Mouse (Mus musculus): Measurements from ENCODE around the gene Tapbpl. TPM values are rescaled to one million over a fixed set of nuclear protein-coding genes. Genes with fewer than 3 reads are reported as not detected.

The Tapbpl gene
- 11.3 and 16.8 TPM in 2 replicates for polyA plus RNA-seq (2012; rRNA removed)

DNA sequence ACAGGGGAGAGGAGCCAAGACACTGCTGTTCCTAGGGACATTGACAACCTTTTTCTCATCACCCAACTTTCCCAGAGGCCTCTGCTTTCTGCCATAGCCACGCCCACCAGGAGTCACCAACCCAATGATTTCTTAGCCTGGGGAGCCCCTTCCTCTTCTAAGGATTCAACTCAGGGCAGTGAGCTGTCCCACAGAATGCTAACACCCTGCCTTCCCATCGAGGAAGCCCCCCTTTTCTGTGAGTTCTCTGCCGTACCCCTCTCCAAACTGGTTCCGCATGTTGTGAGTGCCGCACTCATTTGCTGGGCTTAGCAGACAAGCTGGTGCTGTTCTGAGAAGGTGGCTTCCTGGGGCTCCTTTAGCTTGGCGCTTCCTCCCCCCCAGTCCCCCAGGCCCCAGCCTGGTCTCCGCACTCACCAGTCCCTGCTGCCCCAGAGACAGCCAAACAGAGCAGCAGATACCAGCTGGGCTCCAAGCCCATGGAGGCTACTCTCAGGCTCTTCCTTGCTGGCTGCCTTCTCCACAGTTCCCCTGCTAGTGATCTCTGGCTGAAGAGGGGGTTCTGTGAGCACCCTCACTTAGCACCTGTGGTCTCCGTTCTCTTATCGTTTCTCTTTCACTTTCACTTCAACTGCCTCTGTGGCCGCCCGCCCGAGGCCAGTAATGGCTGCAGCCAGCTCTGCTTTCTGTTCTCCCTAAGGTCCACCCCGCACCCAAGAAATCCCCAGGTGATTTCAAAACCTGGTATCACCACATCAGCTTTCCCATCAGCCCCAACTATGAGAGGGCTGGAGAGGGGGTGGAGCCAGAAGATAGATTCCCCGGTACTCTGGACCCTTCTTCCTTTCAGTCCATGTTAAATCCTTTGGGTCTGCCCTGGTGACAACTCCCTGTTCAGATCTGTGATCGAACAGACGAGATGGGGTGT lies at the start of gene Tapbpl:
Tapbpl (minus strand) TSS at position 744 of the 928 bp plus-strand sequence.

DNA sequence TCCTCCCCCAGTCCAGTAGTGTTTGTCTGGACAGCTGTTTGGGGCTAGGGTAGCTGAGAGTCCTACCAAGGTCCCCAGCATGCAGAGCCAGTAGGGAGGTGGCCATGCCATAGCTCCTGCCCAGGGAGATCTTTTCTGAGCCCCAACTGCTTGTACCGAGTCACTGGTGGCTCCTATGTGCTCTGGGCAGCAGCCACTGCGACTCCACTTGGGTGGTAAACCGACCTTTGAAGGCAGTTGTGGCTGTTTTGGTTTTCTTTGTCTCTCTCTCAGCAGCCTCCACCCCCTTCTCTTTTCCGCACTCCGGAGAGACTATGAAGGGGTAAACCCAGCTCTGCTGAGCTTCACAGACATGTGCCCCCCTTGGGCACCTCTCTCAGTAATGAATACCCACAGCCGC lies 5.1 kb upstream of the Tapbpl start, which contains the start of gene Cd27:
Cd27 (minus strand) TSS at position 229 of the 400 bp plus-strand sequence.

DNA sequence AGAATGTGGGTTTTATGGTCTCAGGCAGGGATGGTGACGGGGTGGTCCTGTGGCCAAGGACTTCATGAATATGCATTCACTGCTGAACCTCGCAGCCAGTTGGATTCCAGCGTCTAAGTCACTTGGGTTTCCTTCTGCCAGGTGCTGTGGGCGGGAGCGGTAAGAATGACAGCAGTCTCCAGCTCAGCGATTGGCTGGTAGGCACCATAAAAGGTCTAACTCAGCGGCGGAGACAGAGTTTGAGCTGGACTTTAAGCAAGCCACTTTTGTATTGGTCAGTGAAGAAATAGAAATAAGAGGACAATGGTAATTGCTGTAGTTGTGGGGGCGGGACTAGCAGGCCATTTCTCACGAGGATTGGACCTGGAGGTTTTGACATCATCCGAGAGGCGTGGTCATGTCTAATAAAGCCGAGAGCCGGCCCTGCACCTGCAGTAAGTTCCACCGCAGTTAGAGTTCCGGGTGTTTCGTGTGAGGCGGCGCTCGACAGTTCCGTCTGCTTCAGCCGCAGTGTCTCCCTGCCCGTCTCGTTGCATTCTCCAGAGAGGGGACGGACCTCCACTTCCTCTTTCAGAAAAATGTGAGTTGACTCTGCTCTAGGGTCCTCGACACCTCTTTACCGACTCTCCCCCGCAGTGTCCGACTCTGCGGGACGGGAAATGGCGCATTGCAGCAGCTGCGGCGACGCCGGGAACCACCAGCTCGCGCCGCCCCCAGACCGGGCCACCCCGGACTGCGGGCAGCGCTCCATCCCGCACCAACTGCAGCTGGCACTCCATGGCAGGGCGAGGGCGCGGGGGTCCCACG lies 16.3 kb downstream of the Tapbpl start, which contains the start of gene Vamp1:
Vamp1 (plus strand) TSS at position 404 of the 807 bp plus-strand sequence.

DNA sequence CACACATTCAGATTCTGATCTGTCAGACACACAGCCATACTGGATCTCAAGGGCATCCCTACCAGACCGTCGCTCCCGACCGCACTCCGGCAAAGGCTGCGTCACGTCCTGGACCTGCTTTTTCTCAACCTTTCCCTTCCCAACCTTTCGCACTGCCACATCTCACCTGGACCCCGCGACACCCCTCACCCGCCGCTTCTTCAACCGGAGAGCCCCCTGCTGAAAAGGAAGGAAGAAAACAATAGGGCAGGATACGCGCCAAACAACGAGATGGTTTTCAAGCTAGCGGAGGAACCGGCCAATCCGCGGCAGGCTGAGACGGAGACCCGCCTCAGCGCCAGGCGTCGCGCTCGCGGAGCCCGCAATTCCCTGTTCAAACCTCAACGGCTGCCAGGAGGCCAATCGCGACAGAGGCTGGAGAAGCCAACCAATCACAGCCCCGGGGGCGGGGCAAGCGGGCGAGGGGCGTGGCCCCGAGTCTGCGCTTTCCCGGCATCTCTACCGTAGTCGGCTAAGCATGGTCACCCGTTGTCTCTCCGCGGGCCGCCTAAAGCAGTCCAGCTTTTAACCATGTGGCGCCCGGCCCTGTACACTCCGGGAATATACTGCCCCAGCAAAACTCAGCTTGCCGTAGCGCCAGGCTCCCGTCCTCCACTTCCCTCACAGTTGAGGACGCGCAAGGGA lies 40.2 kb downstream of the Tapbpl start, which contains the start of the genes Ncapd2 and Mrpl51:
Ncapd2 (minus strand) TSS at position 370 of the 684 bp plus-strand sequence.
Mrpl51 (plus strand) TSS at position 470 of the 684 bp plus-strand sequence.

Other genes starting within 250 kb of the Tapbpl start
- 5.2 and 10.1 TPM in 2 replicates for gene Pianp, start 235.2 kb downstream of the Tapbpl start, polyA plus RNA-seq (2012; rRNA removed)
- gene Zfp384, start 222.7 kb downstream of the Tapbpl start, polyA plus RNA-seq (2012; rRNA removed): 70.1 and 85.2 TPM in 2 replicates
- 48.6 and 50.5 TPM in 2 replicates for gene Ing4, start 192.1 kb downstream of the Tapbpl start, polyA plus RNA-seq (2012; rRNA removed)
- 18.8 and 27.3 TPM in 2 replicates for gene Acrbp, start 182.2 kb downstream of the Tapbpl start, polyA plus RNA-seq (2012; rRNA removed)
- gene Lpar5, start 163.9 kb downstream of the Tapbpl start, polyA plus RNA-seq (2012; rRNA removed): 5.5 and 5.9 TPM in 2 replicates
- gene Chd4, start 135.9 kb downstream of the Tapbpl start, polyA plus RNA-seq (2012; rRNA removed): 118 and 161 TPM in 2 replicates
- 20.9 and 24.3 TPM in 2 replicates for gene Nop2, start 100.0 kb downstream of the Tapbpl start, polyA plus RNA-seq (2012; rRNA removed)
- 52.0 and 67.4 TPM in 2 replicates for gene Iffo1, start 86.6 kb downstream of the Tapbpl start, polyA plus RNA-seq (2012; rRNA removed)
- 2,908 and 2,970 TPM in 2 replicates for gene Gapdh, start 65.4 kb downstream of the Tapbpl start, polyA plus RNA-seq (2012; rRNA removed)
- gene Ncapd2, start 40.2 kb downstream of the Tapbpl start, polyA plus RNA-seq (2012; rRNA removed): 65.1 and 85.6 TPM in 2 replicates
- gene Mrpl51, start 40.1 kb downstream of the Tapbpl start, polyA plus RNA-seq (2012; rRNA removed): 49.6 and 65.4 TPM in 2 replicates
- gene Vamp1, start 16.3 kb downstream of the Tapbpl start, polyA plus RNA-seq (2012; rRNA removed): 12.0 and 13.6 TPM in 2 replicates
- gene Cd27, start 5.2 kb upstream of the Tapbpl start, polyA plus RNA-seq (2012; rRNA removed): 0.50 and 0.63 TPM in 2 replicates
- 6.7 and 7.2 TPM in 2 replicates for gene Tuba3a, start 54.2 kb upstream of the Tapbpl start, polyA plus RNA-seq (2012; rRNA removed)
- 126 and 139 TPM in 2 replicates for gene Ltbr, start 82.0 kb upstream of the Tapbpl start, polyA plus RNA-seq (2012; rRNA removed)
- 3.1 and 4.0 TPM in 2 replicates for gene Scnn1a, start 88.8 kb upstream of the Tapbpl start, polyA plus RNA-seq (2012; rRNA removed)
- gene Tnfrsf1a, start 117.5 kb upstream of the Tapbpl start, polyA plus RNA-seq (2012; rRNA removed): 181 and 196 TPM in 2 replicates
- 1.4 and 1.6 TPM in 2 replicates for gene Plekhg6, start 148.9 kb upstream of the Tapbpl start, polyA plus RNA-seq (2012; rRNA removed)

Measured in ovary, adult 2 months (tissue).